Mouse (Mus musculus) telencephalon, adult 2 months (tissue): ENCODE measurements around the gene Cd200r4.

ENCODE experiments used
- DNase-seq: peaks from one replicate; pipeline ENCODE4 v3.0.0-alpha.2; 2011; ENCODE audit warnings: low read depth, low spot score

The Cd200r4 gene

DNA sequence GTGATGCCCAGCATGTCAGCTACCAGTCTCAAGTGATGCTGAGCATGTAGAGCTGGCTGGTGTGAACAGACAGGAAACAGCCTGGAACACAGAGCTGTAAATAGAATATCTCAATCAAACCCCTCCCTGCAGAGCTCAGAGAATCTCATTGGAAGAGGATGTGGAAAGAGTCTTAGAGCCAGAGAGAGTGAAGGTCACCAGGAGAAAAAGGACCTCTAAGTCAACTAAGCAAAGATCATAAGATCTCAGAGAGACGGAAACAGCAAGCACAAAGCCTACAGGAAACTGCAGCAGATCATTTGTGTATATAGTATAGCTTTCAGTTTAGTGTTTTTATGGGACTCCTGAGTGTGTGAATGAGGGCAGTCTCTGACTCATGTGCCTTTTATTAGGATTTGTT is 63.6 kb downstream of the Cd200r4 start:
- no peak for DNase-seq

DNA sequence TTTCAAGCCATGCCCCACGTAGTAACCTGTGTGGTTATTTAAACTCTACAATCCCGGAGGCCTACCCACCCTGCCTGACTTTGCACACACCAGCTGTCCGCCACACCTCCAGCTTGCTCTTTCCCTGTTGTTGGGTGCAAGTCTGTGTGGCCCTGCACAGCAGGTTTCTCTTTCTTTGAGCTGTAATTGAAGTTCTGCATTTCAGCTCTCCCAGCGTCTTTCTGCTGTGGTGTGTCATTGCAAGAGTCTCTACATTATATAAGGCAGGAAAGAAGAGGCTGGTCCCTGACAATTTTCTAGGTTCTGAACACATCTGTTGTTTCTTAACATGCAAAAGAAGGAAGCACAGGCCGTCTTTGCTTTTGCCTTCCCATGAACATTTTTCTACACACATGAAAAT is 65.1 kb downstream of the Cd200r4 start:
- no peak for DNase-seq

DNA sequence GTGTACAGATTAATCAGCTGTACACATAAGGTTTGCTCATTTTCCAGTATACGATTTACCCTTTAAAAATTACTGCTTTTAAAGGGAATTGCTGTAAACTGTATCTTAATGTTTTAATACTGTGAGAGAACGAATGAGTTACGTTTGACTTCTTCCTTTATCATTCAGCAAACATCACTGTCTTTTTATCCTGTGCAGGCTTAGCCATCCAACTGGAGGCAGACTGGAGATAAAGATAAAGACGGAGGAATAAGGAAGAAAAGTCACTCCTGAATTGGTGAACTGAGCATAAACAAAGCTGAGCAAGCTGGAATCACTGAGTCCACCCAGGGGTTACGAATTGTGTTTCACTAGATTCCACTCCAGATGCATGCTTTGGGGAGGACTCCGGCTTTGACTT is 66.1 kb downstream of the Cd200r4 start:
- no peak for DNase-seq
